Mouse (Mus musculus) midbrain, embryonic 11.5 days (tissue): Measurements from ENCODE around the gene Erg. TPM values are rescaled to one million over a fixed set of nuclear protein-coding genes. Genes with fewer than 3 reads are reported as not detected.

ENCODE experiments used
- ATAC-seq: fragments of 200-750 bp; cut with Nextera tagmentation; 2 replicates; pipeline ENCODE4 v1.8.0; 2017; ENCODE audit warnings: moderate TSS enrichment, moderate library complexity; ENCODE audit not compliant: low FRiP score
- DNase-seq: peaks from one replicate; pipeline ENCODE4 v3.0.0; 2015; ENCODE audit warnings: low spot score; ENCODE audit errors: missing footprints
- H3K27ac ChIP-seq: fragments of 300-500 bp; sonication (generic); 2 replicates; pipeline ENCODE4 v1.5.1; 2014; ENCODE audit warnings: low read depth, low read length
- H3K27me3 ChIP-seq: fragments of 300-500 bp; sonication (generic); 2 replicates; pipeline ENCODE4 v1.6.1; 2014; ENCODE audit warnings: mild to moderate bottlenecking, low read length, moderate library complexity, mixed read lengths; ENCODE audit not compliant: control insufficient read depth, insufficient read depth
- H3K36me3 ChIP-seq: fragments of 300-500 bp; sonication (generic); 2 replicates; pipeline ENCODE4 v1.6.1; 2014; ENCODE audit warnings: mild to moderate bottlenecking, low read length, moderate library complexity, mixed read lengths; ENCODE audit not compliant: control insufficient read depth, insufficient read depth
- H3K4me1 ChIP-seq: fragments of 300-500 bp; sonication (generic); 2 replicates; pipeline ENCODE4 v1.6.1; 2014; ENCODE audit warnings: low read length; ENCODE audit not compliant: control insufficient read depth, insufficient read depth
- H3K4me2 ChIP-seq: fragments of 300-500 bp; sonication (generic); 2 replicates; pipeline ENCODE4 v1.6.1; 2014; ENCODE audit warnings: mild to moderate bottlenecking, moderate library complexity
- H3K4me3 ChIP-seq: fragments of 300-500 bp; sonication (generic); 2 replicates; pipeline ENCODE4 v1.5.1; 2014; ENCODE audit warnings: low read depth, low read length
- H3K9ac ChIP-seq: fragments of 300-500 bp; sonication (generic); 2 replicates; pipeline ENCODE4 v1.6.1; 2014; ENCODE audit warnings: low read length
- H3K9me3 ChIP-seq: fragments of 300-500 bp; sonication (generic); 2 replicates; pipeline ENCODE4 v1.6.1; 2016; ENCODE audit warnings: low read length; ENCODE audit not compliant: control insufficient read depth
- WGBS: fragments of 180-500 bp; shearing (Covaris S2); extraction: QIAGEN DNeasy Blood & Tissue Kit; methylation state at CpG from one replicate; pipeline ENCODE4 v1.1.7; 2014; 5-methylcytosine and 5-hydroxymethylcytosine counted together
- polyA plus RNA-seq: library from polyadenylated mRNA; unstranded; fragments of >200 nt; fragmentation: Nextera tagmentation; extraction: Ambion mirVana; gene quantifications from 2 replicates; pipeline ENCODE4 v1.2.1, GENCODE M21; 2014

Erg gene
- polyA plus RNA-seq, 1 experiment from 2014 or later: 1.1 TPM

DNA sequence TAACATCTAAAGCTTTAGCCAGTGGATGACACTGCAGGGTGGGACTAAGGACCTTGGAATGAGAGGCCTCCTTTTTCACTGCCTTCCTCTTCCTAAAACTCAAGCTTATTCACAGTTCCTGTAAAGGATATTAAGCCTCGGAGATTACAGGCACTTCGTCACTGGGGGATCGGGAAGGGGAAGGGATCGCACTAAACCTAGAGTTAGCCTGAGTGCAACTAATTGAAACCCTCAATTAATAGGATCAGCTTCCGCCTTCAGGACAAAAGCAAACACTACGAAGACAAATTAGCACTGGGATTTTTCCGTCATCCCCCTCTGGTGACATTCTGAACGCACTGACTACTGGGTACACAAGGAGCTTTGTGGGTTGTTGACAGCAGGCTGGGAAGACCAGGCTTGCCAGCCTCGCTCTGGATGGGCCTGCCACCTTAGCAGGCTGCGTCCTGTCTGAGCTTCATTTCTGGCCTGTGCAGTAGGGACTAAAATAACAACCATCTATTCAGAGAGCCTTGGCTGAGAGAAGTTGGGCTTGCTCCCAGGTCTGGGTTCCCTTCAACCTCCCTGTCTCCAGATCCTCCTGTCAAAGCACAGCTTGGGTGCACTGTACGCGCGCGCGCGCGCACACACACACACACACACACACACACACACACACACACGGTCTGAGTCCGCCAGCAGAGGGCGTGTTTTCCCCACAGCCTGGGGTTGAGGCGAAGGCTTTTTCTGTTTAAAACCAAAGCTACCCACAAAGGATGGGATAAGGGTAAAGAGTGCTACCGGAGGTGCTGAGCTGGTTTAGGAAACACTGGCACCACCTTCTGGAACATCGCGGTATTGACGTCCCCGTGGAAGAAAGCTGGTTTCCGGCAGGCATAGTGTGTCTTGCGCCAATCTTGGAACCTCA is 245.3 kb downstream of the Erg start:
- no peaks in the 10 kb centered on the region for H3K27me3 ChIP-seq
- 32% methylated on average over 28 of the region's 28 CpGs for WGBS
- no peak overlapping the region for H3K9ac ChIP-seq
- ATAC-seq (peak; percentile 81), DNase-seq (peak; percentile 96)
- no peaks in the 10 kb centered on the region for H3K9me3 ChIP-seq
- H3K4me2 ChIP-seq: peak overlapping the region; percentile 0; the same call in 1 of the 2 replicates
- H3K36me3 ChIP-seq: no peaks in the 10 kb centered on the region
- no peaks in the 10 kb centered on the region for H3K4me1 ChIP-seq
- no peak overlapping the region for H3K27ac ChIP-seq
- H3K4me3 ChIP-seq: no peak overlapping the region

DNA sequence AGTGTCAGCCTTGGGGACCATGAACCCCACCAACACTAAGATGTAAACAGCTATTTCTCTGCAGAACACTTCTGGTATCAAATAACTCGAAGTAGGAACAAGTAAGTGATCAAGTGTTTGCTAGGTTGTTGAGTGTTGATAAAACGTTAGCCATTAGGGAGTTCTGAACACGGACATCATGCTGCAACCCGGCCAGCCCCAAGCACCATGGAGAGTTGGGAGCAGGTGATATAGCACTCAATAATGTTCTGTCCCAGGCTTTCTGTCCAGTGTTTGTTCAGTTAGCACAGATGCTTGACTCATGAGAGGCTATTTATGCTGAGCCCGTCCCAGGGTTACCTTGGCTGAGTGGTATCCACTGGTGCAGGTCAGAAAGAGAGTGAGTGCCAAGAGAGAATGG is 254.2 kb downstream of the Erg start:
- DNase-seq: no peak
- no peaks in the 10 kb centered on the region for H3K27me3 ChIP-seq
- no peak for ATAC-seq
- 87% methylated on average over 5 of the region's 5 CpGs for WGBS
- H3K4me2 ChIP-seq: no peak overlapping the region
- no peaks in the 10 kb centered on the region for H3K9me3 ChIP-seq
- H3K4me3 ChIP-seq: no peak overlapping the region
- H3K9ac ChIP-seq: no peak overlapping the region
- H3K4me1 ChIP-seq: no peaks in the 10 kb centered on the region
- H3K27ac ChIP-seq: no peak overlapping the region
- no peaks in the 10 kb centered on the region for H3K36me3 ChIP-seq

DNA sequence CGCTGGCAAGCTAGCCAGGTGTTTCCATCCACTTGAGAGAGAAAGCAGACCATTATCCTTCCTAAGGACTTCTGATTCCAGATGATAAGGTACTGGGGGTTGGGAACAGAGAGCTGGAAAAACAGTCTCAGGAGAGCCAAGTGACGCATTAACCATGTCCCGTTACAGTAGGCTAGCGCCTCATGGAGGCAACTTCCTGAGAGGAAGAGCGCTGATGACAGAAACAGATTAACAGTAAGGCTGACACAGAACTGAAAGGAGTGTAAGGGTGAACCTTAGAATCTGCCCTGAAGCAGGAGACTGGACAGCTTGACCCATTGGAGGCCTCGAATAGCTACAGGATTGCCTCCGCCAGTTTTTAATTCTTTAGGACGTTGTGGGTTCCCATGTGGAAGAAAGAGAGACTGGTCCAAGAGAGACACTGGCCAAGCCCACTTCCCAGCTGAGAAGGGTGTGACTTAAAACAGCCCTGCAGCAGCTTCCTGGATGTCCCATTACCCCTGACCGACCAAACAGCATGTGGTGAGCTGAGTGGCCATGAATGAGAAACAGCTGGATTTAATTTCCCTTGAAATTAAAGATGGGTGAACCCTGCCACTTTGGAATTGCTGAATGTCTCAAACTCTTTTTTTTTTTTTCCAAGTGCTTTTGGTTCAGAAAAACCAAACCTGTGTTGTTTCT is 264.3 kb downstream of the Erg start:
- H3K4me2 ChIP-seq: no peak overlapping the region
- H3K9me3 ChIP-seq: no peaks in the 10 kb centered on the region
- no peak overlapping the region for H3K27ac ChIP-seq
- ATAC-seq: no peak
- H3K9ac ChIP-seq: no peak overlapping the region
- 76% methylated on average over 9 of the region's 9 CpGs for WGBS
- no peaks in the 10 kb centered on the region for H3K27me3 ChIP-seq
- H3K4me1 ChIP-seq: no peaks in the 10 kb centered on the region
- DNase-seq: no peak
- H3K4me3 ChIP-seq: no peak overlapping the region
- no peaks in the 10 kb centered on the region for H3K36me3 ChIP-seq

Other genes with a start within 250 kb of the Erg start
- 13.7 and 16.6 TPM in 2 replicates for gene Ets2, start 115.5 kb upstream of the Erg start, polyA plus RNA-seq